Mouse (Mus musculus) telencephalon, adult 2 months (tissue): ENCODE data around the gene Casz1.

Experiments used
- DNase-seq: peaks from one replicate; pipeline ENCODE4 v3.0.0-alpha.2; 2011; ENCODE audit warnings: low read depth, low spot score

Gene Casz1

DNA sequence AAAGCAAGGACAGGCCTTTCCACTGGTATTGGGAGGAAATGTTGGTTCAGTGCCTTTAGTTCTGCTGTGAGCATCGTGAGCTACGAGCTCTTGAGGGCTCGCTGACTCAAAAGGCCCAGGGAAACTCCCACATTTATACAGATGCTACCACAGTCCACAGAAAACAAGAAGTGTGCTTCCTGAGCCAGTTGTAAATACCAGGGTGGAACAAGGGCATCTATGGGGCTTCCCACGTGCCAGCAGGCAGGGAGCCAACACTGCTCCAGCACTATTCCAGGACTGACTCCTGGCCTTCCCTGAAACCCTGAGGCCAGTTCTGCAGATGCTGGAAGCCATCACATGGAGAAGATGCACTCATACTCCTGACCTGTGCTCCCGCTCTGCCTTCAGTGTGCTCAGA, 165.4 kb downstream of the Casz1 start:
- no peak for DNase-seq

DNA sequence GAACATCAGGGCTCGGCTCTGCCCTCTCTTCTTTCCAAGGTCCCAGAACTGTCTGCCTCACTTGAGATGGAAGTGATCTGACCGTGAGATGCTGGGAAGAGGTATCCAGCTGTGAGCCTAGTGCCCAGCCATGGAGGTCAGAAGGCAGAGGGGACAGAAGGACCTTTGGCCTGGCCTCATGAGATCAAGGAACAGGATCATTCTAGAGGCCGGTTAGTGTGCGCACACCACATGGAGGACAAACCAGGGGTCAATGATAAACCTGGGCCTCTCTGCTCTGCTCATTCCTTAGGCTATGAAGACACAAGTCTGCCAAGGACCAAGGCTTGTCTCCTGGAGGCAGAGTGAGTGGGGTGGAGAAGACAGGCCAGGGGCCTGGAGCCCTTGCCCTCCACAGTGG, 166.5 kb downstream of the Casz1 start:
- no peak for DNase-seq

DNA sequence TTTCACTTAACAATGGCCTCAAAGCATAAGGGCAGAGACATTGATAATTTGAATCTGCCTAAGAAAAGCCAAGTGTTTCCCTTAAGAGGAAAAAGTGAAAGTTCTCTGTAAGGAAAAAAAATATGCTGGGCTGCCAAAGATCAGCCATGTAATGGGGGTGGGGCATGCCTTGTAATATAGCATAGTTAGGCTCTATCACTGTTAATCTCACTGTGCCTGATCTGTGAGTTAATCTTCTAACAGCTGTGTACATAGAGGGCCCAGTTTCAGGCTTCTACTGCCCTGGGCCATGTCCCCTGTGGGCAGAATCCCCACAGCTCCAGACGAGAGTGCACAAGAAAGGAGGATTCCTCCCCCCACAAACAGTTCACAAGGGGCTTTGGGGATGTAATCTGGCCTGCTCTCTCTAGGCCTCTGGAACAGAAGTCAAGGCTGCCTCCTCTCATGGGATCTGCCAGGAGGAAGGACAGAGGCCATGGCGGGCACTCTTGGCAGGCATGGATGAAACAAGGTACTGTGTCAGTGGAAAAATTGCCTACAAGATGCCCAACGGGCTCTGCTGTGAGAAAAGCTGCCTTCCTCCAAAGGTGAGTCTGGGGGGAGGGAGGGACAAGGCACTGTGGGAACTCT, 167.5 kb downstream of the Casz1 start:
- DNase-seq = no peak

DNA sequence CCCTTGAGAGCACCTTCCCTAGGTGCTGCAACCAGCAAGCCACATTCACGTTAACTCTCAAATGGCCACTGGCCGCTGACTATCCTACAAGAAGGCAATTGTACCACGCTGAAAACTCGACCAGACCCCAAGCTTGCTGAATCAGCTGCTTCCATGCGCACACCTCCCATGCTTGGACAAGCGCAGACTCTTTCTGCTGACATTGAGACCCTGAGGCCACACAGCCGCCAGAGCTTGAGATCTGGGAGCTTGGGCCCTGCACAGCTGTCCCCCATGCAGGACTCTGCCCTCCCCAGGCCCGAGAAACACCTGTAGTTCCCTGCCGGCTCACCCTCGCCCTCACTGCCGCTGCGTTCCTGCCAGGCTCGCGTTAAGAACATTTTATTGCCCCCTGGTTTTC, 168.5 kb downstream of the Casz1 start:
- DNase-seq = no peak

DNA sequence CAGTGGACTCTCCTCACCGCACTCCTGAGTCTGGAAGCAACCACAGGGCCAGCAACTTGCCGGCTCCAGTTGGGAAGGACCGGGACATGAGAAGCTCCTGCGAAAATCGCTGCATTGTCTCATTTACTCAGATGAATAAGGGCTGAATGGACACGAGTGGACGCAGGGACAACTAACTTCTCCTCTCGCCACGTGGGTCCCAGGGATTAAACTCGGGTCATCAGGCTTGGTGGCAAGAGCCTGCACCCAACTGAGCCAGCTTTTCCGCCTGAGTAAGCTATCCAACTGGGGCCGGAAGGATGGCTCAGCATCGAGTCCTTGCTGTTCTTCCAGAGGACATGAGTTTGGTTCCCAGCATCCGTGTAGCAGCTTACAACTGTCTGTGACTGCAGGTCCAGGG, 169.2 kb downstream of the Casz1 start:
- no peak for DNase-seq

DNA sequence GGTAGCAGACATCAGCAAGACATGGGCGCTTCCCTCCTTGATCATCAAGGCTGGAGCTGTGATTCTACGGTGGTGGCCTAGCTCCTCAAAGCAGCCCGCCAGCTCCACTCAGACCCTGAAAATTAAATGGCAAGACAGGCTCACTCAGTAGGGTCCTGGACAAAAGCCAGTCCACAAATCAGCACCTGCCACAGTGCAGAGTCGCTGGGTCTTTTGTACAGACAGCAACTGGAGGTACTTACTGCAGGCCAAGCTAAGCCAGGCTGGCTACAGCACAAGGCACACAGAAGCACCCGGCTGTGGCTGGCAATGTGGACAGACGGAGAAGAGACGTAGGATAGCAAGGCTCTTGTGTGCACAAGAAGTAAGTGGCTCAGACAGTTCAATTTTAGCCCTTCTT, 170.6 kb downstream of the Casz1 start:
- no peak for DNase-seq

DNA sequence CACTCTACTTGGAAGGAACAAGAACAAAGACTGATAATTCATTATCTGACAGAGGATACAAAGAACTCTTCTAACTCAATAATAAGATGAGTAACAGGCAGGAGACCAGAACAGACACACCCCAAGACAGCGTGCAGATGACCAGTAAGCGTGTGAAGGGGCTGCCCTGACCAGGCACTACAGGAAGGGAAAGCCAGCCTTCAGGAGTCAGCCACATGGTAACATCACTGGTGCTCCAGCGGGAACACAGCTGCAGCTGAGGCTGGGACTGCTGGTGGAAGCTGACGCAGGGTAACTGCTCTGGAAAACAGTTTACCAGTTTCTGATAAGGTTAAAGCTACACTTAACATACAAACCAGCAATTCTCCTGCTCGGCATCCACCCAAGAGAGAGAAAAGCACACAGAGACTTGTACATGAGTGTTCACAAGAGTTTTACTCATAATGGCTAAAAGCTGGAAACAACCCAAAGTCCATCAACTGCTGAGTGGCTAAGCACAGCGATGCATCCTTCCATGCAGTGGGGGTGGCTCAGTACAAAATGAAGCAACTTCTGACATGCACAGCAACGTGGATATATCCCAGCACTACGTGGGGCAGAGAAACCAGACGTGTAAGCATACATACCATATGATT, 174.1 kb downstream of the Casz1 start:
- DNase-seq = no peak

DNA sequence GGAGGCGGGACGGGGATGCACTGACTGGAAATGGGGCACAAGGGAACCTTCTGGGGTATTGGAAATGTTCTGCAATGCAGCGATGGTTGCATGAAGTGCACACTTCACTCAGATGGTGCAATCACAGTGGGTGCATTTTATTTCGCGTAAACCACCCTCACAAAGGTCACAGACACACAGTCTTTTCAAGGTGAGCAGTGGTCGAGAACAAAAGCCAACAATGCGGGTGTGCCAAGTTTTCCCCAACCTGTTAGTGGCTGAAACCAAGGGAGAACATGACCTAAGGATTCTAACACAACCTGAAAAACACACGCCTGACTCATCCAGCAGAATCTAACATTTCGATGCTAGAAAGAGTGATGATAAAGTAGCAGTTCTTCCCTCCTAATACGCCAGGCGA, 174.7 kb downstream of the Casz1 start:
- DNase-seq = no peak

DNA sequence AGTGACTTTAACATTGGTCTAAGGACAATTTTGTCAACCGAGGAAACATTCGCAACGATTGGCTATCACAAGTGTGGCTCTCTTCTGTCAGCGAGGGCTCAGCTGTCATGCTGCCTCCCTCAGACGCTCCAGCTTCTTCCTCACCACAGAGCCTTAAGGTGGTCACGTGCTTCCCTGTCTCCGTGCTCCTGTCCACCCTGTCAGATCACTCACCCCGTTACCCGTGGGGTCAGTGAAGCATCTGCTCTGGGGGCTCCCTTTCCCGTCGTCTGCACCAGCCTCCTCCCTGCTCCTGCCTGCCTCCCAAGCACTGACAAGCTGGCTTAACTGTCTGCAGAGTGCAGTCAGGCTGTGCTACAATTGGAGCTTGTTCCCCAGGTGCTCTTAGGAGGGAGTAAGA, 175.6 kb downstream of the Casz1 start:
- DNase-seq = no peak

DNA sequence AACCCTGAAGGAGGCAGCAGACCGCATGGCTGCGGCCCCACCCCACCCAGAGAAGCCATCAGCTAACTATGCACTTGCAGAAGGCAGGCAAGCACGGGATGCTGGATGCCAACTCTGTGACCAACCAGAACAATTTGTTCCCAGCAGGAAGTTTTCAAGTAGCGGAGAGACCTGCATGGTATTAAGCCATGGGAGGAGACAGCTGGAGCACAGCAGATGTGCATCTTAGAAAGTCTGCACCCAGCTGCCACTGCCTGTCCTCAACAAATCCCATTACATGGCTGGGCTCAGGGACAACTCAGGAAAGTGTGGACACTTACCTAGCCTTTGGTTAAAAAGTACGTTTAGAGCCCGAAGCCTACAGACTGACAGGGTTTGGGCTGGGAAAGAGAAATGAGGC, 178.0 kb downstream of the Casz1 start:
- DNase-seq = no peak

DNA sequence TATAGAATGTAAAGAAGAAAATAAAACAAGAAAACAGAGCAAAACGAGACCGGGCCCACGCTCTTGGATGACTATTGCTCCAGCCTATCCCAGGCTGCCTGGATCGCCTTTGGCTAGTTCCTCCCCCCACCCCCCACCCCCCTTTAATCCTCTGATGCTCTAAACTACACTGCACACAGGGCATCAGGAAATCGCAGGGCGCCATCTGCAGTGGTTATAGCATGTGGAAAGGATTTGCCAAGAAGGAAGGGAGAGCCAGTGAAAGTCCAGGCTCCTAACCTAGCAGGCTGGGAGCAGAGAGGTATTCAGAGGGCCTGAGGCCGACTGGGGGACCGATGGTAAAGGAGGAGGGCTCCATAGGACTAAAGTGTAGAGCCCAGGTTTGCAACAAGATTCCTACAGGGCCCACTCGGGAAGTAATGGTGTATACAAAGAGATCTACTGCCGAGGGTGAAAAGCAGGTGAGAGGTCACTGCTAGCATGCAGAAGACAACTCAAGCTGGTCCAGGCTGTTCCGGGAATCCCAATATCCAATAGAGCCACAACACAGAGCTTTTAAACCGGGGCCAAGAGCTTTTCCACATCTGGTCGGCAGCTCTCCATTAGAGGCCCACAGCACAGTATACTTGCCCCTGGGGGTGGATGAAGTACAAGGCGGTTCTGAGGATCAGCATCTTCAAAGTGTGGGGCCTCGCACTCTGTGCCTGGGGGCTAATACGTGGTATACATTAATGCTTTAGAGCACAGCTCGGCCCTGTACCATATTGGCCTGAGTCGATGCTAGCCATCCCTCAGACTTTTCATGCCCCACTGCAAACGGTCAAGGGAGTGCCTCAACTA, 180.7 kb downstream of the Casz1 start:
- no peak for DNase-seq

DNA sequence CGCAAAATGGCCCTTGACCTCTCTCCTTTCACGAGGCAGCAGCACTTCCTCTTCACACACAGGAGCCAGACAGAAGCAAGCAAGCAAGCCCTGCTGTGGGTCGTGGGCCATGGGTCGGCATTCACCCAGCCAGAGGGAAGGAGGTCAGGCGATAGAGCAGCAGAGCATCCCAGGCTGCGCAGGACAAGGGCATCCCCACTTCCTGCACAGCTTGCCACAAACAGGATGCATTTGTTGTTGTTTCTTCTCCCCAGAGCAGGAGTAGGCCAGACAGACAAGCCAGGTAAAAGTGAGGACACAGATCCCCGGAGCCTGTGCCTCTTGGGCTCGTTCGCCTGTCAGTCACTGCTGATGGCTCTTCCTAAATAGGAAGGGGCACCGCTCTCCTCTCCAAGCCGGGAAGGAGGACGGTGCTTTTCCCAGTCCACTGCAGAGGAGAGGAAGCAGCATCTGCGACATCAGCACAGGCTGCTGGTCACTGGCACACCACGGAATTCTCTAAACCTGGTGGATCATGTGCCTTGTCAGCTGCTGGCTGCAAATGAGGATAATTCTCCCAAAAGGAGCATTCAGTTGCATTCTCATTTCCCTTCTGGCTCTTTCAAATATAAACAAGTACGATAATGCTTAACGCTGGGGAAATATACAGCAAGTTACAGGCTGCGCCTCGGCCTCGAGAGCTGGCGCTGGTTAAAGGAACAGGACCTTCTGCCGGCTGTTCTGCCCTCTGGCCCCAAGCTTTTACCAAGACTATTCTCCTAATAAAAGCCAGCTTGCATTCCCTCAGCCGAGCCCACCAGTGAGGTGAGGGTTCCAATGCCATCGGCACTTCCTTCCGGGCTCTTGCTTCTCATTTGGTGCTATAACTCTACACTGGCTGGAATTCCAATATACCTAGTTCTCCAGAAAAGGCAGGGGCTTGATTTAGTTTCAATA, 181.6 kb downstream of the Casz1 start:
- peak; percentile 15 for DNase-seq

DNA sequence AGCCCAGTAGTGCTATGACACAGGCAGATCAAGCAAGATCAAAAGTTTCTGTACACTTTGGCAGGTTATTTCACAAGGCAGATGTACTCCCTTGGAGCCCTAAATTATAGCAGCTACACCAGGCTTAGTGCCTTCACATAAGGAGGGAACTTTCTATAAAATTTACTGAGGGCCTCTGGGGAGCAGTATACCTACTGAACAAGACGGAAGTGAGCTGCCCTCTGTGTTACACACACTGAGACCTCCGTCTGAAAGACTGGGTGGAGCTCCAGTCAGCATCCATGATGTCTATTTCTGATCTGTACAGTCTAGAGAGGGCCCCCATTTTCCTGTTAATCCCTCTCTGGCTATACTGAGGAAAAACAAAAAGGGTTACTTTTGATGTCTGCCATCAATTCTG, 185.8 kb downstream of the Casz1 start:
- no peak for DNase-seq

DNA sequence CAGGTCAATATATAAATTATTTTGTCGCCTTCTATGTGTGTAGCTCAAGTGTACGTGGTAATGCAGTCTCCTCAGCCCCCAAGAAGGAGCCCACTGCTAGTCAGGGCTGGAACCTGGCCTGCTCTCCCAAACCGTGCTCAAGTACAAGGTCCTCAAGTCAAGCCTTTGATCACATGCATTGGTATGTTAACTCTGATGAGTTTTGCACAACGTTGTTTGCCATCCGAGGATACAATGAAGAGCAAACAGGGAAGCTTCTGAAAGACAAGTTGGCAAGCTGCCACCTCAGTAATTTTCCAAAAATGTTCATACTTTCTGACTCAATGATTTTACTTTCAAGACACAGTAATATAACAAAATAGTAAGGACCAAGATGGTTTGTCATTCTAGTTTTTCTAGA, 189.7 kb downstream of the Casz1 start:
- no peak for DNase-seq

DNA sequence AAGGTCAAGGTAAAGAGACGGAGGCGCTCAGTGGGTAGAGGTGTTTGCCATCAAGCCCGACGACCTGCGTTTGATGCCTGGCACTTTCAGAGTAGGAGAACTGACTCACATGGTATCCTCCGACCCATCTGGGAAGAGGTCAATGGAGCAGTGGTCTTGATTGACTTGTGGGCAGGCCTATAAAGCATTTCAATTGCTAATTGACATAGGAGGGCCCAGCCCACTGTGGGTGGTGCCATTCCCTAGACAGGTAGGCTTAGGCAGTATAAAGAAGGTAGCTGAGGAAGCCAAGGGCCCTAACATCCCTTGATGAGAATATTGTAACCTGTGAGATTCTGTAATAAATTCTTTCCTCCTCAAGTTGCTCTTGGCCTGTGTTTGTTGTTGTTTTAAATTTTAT, 196.5 kb downstream of the Casz1 start:
- DNase-seq = no peak

DNA sequence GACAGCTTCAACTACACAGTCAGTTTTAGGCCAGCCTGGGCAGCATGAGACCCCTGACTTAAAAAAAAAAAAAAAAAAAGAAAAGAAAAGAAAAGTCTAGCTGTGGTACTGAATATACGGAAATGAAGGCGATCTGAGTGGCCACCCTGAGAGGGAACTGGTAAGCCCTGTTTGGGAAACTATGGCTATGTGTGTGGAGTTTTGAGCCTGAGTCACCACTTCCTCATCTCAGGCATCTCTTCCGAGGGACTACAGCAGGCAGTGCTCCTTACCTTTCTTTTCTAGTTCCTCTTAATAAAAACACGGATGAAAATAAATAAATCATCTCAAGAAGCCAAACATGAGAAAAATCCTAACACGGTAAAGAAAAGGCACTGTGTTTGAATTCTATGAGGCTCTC, 197.3 kb downstream of the Casz1 start:
- DNase-seq = no peak

DNA sequence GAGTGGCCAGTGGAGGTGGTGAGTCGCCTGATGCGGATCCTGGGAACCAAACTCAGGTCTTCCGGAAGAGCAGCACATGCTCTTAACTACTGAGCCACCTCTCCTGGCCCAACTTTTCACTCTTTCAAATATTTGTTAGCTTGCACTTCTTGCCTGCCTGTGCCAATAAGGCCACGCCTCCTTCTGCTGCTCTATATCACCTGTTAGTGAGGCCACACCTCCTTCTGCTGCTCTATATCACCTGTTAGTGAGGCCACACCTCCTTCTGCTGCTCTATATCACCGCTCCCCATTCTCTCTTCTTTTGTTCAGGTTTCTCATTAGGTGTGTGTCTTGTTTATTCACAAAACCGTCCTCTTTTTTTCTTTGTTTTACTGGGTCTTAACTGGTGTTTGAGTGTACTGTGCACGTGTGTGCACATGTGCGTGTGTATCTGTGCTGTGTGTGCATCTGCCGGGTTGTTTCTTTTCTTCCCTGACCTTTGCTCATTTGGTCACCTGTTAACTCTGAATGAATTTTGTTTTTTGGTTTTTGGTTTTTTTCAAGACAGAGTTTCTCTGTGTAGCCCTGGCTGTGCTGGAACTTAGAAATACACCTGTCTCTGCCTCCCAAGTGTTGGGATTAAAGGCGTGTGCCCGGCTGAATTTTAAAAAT, 198.3 kb downstream of the Casz1 start:
- DNase-seq = no peak
